Mouse (Mus musculus) G1E (cell line): ENCODE measurements around the gene St6galnac3. TPM values are rescaled to one million over a fixed set of nuclear protein-coding genes. Genes with fewer than 3 reads are reported as not detected.
A peak's percentile ranks its signal among the peaks of the same experiment; 100 is the strongest.

Experiments
- ATAC-seq: 2 replicates; pipeline ENCODE4 v1.8.0; 2016; ENCODE audit warnings: mild to moderate bottlenecking; ENCODE audit not compliant: insufficient number of reproducible peaks, poor library complexity, low FRiP score, severe bottlenecking; ENCODE audit errors: extremely low read depth
- DNase-seq: peaks from one replicate; pipeline ENCODE4 v3.0.0; 2012; ENCODE audit warnings: low spot score
- H3K27me3 ChIP-seq: 2 replicates; pipeline ENCODE4 v1.6.1; 2012; ENCODE audit warnings: mild to moderate bottlenecking, low read length, inconsistent platforms; ENCODE audit not compliant: insufficient read depth
- H3K36me3 ChIP-seq: replicated peaks from 2 replicates; pipeline ENCODE3; 2012; ENCODE audit warnings: mild to moderate bottlenecking, inconsistent platforms
- H3K4me1 ChIP-seq: 2 replicates; pipeline ENCODE4 v1.6.1; 2012; ENCODE audit warnings: low read depth, low read length, inconsistent platforms, mixed read lengths; ENCODE audit not compliant: insufficient read depth
- H3K4me3 ChIP-seq: 2 replicates; pipeline ENCODE4 v1.5.1; 2012; ENCODE audit warnings: low read depth, mild to moderate bottlenecking, inconsistent platforms, low read length, moderate library complexity, mixed read lengths
- H3K9me3 ChIP-seq: replicated peaks from 2 replicates; pipeline ENCODE4 v1.6.1; 2012; ENCODE audit warnings: inconsistent platforms
- CTCF ChIP-seq: IDR thresholded peaks from 2 replicates; pipeline ENCODE4 v1.5.1; 2012; ENCODE audit warnings: low read depth, low read length, inconsistent platforms, mixed read lengths
- GATA1 ChIP-seq: IDR thresholded peaks from 2 replicates; pipeline ENCODE4 v1.6.1; 2012; ENCODE audit warnings: borderline replicate concordance, low read length, inconsistent platforms, mixed read lengths
- GATA2 ChIP-seq: IDR thresholded peaks from 2 replicates; pipeline ENCODE4 v1.6.1; 2012; ENCODE audit warnings: low read depth, low read length, inconsistent platforms, borderline replicate concordance
- POLR2AphosphoS5 ChIP-seq: IDR thresholded peaks from 2 replicates; pipeline ENCODE4 v1.6.1; 2012; ENCODE audit warnings: low read depth, low read length, inconsistent platforms; ENCODE audit not compliant: insufficient replicate concordance
- TAL1 ChIP-seq: conservative IDR thresholded peaks from 2 replicates; pipeline ENCODE4 v1.6.1; 2012; ENCODE audit warnings: low read depth, low read length, inconsistent platforms, mixed read lengths
- polyA plus RNA-seq: library from polyadenylated mRNA; stranded (reverse); fragments of >175 nt; gene quantifications from 2 replicates; pipeline ENCODE4 v1.2.3, GENCODE M21; 2012
- total RNA-seq, 2 experiments: library from RNA; stranded (forward) in 1 of 2; stranded (reverse) in 1 of 2; fragments of 200-1000 nt in 1 of 2; fragments of >200 nt in 1 of 2; fragmentation: Nextera tagmentation in 1 of 2; gene quantifications; 2 replicates each; pipeline ENCODE4 v1.2.3; 2014 to 2017

The St6galnac3 gene
- total and polyA plus RNA-seq, 3 experiments: 1.3 to 62.8 (median 45.7) TPM

DNA sequence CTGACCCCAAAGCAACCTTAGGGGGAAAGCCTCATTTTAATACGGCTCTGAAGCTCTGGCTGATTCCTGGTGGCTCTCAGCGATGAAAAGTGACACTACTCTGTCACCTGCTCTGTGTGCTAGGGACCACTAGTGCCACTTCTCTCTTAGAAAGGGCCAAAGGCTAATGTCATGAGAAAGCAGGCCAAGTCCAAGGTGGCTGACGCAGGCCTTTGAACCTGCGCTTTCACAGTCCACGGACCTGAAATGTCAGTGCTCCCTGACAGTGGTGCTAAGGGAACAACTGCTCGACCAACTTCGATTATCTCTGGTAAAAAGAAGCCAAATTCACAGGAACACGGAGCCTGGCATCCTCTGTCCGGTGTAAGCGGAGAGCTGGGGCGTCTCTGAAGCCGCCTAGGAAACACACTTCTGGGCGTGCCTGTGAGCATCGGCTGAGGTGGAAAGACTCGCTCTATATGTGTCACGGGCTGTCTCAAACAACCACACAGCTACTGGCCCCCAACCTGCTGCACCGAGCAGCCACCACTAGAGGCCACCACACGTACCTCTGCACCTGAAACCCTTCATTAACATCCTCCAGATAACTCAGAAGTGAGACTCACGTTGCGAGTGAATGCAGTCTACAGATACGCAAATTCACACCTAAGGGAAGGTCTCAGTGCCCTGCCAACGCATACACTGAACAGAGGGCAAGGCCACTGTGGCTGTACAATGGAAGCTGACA, 66.8 kb downstream of the St6galnac3 start:
- ATAC-seq (peak; percentile 18; the same call in 1 of the 2 replicates), DNase-seq (no peak)
- Histone ChIP-seq H3K27me3 (no peaks in the 10 kb centered on the region), H3K4me3 (no peak overlapping the region), H3K36me3 (peaks cover 84% of the 10 kb centered on the region), H3K9me3 (peaks cover 22% of the 10 kb centered on the region), H3K4me1 (peaks cover 47% of the 10 kb centered on the region)
- TF ChIP-seq TAL1 (no peak), GATA1 (no peak), POLR2AphosphoS5 (no peak), GATA2 (no peak), CTCF (peak; percentile 18; the same call in 1 of the 2 replicates)

DNA sequence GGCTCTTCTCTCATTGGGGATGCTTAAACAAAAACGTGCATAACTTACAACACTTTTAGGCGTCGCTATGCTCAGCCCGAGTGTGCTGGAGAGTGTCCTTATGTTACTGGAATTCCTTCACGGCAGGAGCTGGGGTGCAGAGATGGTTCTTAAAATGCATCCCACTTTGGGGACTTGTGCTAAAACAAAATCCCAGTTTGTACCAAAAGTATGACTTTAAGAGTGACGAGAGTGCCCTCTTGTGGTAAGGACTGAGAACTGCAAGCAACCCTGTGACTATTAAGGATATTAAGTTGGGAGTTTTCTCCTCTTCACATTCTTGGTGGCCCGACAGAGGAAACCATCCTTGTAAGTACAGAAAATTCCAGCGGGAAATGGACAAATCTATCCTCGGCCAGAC, 69.9 kb downstream of the St6galnac3 start:
- no peak overlapping the region for H3K4me3 ChIP-seq
- ATAC-seq (no peak), DNase-seq (peak; percentile 8)
- H3K36me3 ChIP-seq: peaks cover 82% of the 10 kb centered on the region
- no peaks in the 10 kb centered on the region for H3K27me3 ChIP-seq
- peaks cover 17% of the 10 kb centered on the region for H3K9me3 ChIP-seq
- TF ChIP-seq TAL1 (no peak), CTCF (peak; percentile 35; the same call in 1 of the 2 replicates)
- peaks cover 39% of the 10 kb centered on the region for H3K4me1 ChIP-seq

DNA sequence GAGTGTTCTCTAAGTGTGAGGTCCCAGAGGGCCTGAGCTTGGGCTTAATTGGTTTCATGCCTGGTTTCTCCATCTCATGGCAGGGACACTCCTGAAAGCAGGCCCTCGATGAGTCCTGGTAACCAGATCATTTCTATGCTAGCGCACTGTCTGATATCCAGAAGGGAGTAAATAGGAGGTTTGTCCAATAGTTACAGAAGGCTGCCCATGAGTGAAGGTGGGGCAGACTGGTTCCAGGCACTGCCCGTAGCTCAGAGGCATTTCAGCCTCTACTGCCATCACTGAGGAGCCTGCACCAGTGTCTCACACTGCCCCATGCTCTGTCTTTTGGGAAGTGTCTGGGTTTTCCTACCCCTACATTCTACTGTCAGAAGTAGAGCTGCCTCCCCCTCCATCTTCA, 72.1 kb downstream of the St6galnac3 start:
- no peaks in the 10 kb centered on the region for H3K27me3 ChIP-seq
- H3K9me3 ChIP-seq: no peaks in the 10 kb centered on the region
- TF ChIP-seq POLR2AphosphoS5 (no peak), TAL1 (no peak)
- DNase-seq (no peak), ATAC-seq (no peak)
- peaks cover 77% of the 10 kb centered on the region for H3K36me3 ChIP-seq
- peaks cover 30% of the 10 kb centered on the region for H3K4me1 ChIP-seq
- no peak overlapping the region for H3K4me3 ChIP-seq

DNA sequence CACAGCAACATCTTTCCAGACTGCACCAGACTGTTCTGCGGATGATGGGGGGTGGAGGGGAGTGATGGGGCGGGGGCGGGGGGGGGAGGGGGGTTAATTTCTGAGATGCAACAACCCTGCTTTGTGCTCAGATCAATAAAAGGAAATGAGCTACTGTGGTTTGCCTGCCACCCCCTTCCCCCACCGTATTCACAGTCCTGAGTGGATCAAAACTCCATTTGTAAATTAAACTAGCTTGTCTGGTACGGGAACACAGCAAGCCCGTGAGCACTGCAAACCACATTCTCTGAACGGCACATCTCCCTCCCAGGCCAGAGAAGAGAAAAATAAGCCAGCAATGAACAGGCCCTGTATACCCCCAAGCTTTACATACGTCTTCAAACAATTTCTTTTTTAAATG, 76.3 kb downstream of the St6galnac3 start:
- Histone ChIP-seq H3K4me3 (no peak overlapping the region), H3K36me3 (peaks cover 72% of the 10 kb centered on the region), H3K9me3 (no peaks in the 10 kb centered on the region), H3K27me3 (no peaks in the 10 kb centered on the region), H3K4me1 (peaks cover 7% of the 10 kb centered on the region)
- no peak for DNase-seq
- no peak for ATAC-seq
- TF ChIP-seq CTCF (no peak), POLR2AphosphoS5 (no peak), GATA1 (no peak), GATA2 (no peak), TAL1 (no peak)

DNA sequence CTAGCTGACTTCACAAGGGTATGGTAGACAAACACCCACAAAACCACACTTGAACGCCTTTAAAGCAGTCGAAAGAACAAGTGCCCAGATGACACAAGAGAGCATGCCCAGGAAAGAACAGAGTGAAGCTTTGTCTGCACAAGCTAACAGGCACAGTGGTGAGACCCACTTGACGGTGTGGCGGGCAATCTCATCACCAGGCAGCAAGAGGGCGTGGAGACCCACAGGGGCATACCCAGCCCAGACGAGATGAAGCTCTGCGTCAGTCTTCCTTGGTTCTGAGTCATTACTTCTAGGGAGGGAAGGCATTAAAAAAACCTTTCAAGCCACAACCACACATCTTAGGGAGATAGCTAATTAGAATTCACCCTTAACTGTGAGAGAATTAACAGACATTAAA, 79.2 kb downstream of the St6galnac3 start:
- Histone ChIP-seq H3K9me3 (no peaks in the 10 kb centered on the region), H3K4me1 (no peaks in the 10 kb centered on the region; the same call in 1 of the 2 replicates), H3K36me3 (peaks cover 68% of the 10 kb centered on the region), H3K4me3 (no peak overlapping the region), H3K27me3 (no peaks in the 10 kb centered on the region)
- TF ChIP-seq GATA1 (no peak), TAL1 (no peak), POLR2AphosphoS5 (no peak), GATA2 (no peak), CTCF (no peak)
- no peak for ATAC-seq
- DNase-seq: no peak

DNA sequence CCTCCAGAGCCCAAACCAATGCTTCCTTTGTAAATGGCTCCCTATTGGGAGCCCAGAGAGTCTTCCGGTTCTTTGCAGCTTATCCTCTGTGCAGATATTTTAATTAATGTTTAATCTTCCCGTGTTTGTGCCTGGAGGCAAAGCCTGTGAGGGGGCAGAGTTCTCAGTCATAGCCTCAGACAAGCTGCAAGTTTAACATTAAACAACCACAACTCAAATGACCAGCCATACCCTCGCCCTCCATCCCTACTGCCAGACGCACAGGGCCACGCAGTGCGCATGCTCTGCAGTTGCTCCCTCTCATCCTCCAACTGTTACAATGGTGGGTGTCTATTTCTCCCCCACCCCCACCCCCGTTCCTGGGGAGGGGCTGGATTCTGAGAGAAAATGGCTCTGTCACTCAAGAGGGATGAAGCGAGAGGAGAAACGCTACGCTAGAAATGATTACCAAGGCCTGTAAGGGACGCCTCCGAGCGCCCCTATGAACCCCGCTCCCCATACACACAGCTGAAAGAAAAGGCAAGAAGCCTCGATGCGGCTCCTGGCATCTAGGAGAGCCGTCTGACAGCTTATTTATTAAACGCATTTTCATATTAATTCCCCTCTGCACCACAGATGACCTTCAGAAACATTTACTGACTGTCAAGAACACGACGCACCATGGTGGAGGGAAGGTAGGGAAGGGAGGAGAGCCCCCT, 81.0 kb downstream of the St6galnac3 start:
- ATAC-seq: no peak

More for the DNA sequence above, 81.0 kb downstream of the St6galnac3 start:
- no peak overlapping the region for H3K4me3 ChIP-seq
- H3K9me3 ChIP-seq: no peaks in the 10 kb centered on the region
- peaks cover 65% of the 10 kb centered on the region for H3K36me3 ChIP-seq
- DNase-seq: no peak
- no peaks in the 10 kb centered on the region; the same call in 1 of the 2 replicates for H3K4me1 ChIP-seq
- H3K27me3 ChIP-seq: no peaks in the 10 kb centered on the region
- TF ChIP-seq GATA1 (no peak), GATA2 (no peak), TAL1 (no peak), CTCF (no peak), POLR2AphosphoS5 (no peak)
